Mouse (Mus musculus) midbrain, postnatal 0 days (tissue): ENCODE data around the gene Cenpu. TPM values are rescaled to one million over a fixed set of nuclear protein-coding genes. Genes with fewer than 3 reads are reported as not detected.

Experiments used
- ATAC-seq: fragments of 200-750 bp; cut with Nextera tagmentation; 2 replicates; pipeline ENCODE4 v1.8.0; 2017; ENCODE audit warnings: moderate number of reproducible peaks, mild to moderate bottlenecking, moderate TSS enrichment, moderate library complexity; ENCODE audit not compliant: low FRiP score
- DNase-seq: peaks from one replicate; pipeline ENCODE4 v3.0.0-alpha.2; 2015; ENCODE audit warnings: low spot score
- H3K27ac ChIP-seq: fragments of 300-500 bp; sonication (generic); 2 replicates; pipeline ENCODE4 v1.5.1; 2014; ENCODE audit warnings: low read depth, mild to moderate bottlenecking, low read length, mixed read lengths
- H3K27me3 ChIP-seq: fragments of 300-500 bp; sonication (generic); 2 replicates; pipeline ENCODE4 v1.6.1; 2014; ENCODE audit warnings: low read length, control low read depth, mixed read lengths; ENCODE audit not compliant: insufficient read depth
- H3K36me3 ChIP-seq: fragments of 300-500 bp; sonication (generic); 2 replicates; pipeline ENCODE4 v1.6.1; 2014; ENCODE audit warnings: low read length, control low read depth, mixed read lengths; ENCODE audit not compliant: insufficient read depth
- H3K4me1 ChIP-seq: fragments of 300-500 bp; sonication (generic); 2 replicates; pipeline ENCODE4 v1.6.1; 2014; ENCODE audit warnings: mild to moderate bottlenecking, control low read depth, antibody characterized with exemption, low read length, mixed read lengths; ENCODE audit not compliant: insufficient read depth
- H3K4me2 ChIP-seq: fragments of 300-500 bp; sonication (generic); 2 replicates; pipeline ENCODE4 v1.6.1; 2014; ENCODE audit warnings: low read depth, mild to moderate bottlenecking, low read length, mixed read lengths; ENCODE audit not compliant: poor library complexity, severe bottlenecking
- H3K4me3 ChIP-seq: fragments of 300-500 bp; sonication (generic); 2 replicates; pipeline ENCODE4 v1.5.1; 2014; ENCODE audit warnings: low read depth, mild to moderate bottlenecking, low read length, moderate library complexity
- H3K9ac ChIP-seq: fragments of 300-500 bp; sonication (generic); replicated peaks from 2 replicates; pipeline ENCODE4 v1.6.1; 2014; ENCODE audit warnings: mild to moderate bottlenecking, low read length, moderate library complexity, mixed read lengths; ENCODE audit not compliant: poor library complexity, severe bottlenecking
- H3K9me3 ChIP-seq: fragments of 300-500 bp; sonication (generic); 2 replicates; pipeline ENCODE4 v1.6.1; 2016; ENCODE audit warnings: low read length, control low read depth
- CTCF ChIP-seq: IDR thresholded peaks from 2 replicates; pipeline ENCODE4 v1.5.1; 2016; ENCODE audit warnings: antibody characterized with exemption, mild to moderate bottlenecking
- WGBS: fragments of 180-500 bp; shearing (Covaris S2); extraction: QIAGEN DNeasy Blood & Tissue Kit; methylation state at CpG from one replicate; pipeline ENCODE4 v1.1.7; 2014; 5-methylcytosine and 5-hydroxymethylcytosine counted together
- polyA plus RNA-seq: library from polyadenylated mRNA; unstranded; fragments of >200 nt; fragmentation: Nextera tagmentation; extraction: Ambion mirVana; gene quantifications from 2 replicates; pipeline ENCODE4 v1.2.1, GENCODE M21; 2015
- total RNA-seq: library from RNA; depleted of rRNA; stranded (reverse); fragments of >200 nt; gene quantifications from 2 replicates; pipeline ENCODE4 v1.2.3, GENCODE M21; 2014; rRNA removed

Cenpu gene
- total and polyA plus RNA-seq, 2 experiments from 2014 or later: 2.9 to 6.6 TPM

DNA sequence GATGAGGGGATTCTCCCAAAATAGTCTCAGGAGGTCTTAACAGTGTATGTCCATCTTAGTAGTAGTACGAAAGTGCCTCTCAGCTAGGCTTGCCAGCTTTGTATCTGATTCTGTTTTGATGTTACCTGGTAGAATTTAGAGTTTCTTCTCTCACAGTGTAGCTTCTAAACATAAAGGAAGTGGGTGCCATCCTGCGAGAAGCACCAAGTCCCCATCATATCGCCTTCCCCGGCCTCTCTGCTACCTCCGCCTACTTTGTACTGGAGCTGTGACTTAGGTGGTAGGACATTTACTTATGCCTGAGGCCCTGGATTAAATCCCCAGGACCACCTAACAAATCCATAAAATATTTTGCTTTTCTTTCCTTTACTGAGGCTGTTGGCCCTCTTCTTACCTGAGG lies 74.8 kb downstream of the Cenpu start:
- Histone ChIP-seq H3K36me3 (peaks cover 8% of the 10 kb centered on the region; the same call in 1 of the 2 replicates), H3K9ac (no peak overlapping the region), H3K4me2 (no peak overlapping the region), H3K27me3 (no peaks in the 10 kb centered on the region), H3K4me3 (no peak overlapping the region), H3K4me1 (no peaks in the 10 kb centered on the region), H3K9me3 (no peaks in the 10 kb centered on the region), H3K27ac (no peak overlapping the region)
- WGBS: 97% methylated on average over 5 of the region's 5 CpGs
- ATAC-seq: no peak
- TF ChIP-seq CTCF: no peak
- no peak for DNase-seq

DNA sequence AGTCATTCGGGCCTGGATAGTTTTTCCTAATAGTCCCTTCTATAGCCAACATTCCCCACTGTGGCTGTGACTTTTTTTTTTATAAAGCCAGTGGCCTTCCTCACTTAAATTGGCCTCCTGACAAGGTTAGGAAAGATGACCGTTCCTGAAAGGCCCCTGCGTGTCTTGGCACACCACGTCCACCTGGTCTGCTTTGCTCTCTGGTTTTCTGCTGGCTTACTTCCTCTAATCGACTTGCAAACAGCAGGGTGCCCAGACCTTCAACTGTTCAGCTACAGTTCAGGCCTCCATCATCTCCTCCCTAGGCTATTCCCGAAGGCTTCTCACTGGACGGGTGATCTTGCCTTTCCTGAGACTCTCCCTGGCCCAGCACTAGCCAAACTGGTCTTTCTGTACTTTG lies 76.1 kb downstream of the Cenpu start:
- Histone ChIP-seq H3K36me3 (peaks cover 13% of the 10 kb centered on the region), H3K4me2 (no peak overlapping the region), H3K27me3 (no peaks in the 10 kb centered on the region), H3K4me3 (no peak overlapping the region), H3K4me1 (no peaks in the 10 kb centered on the region), H3K9me3 (no peaks in the 10 kb centered on the region), H3K27ac (no peak overlapping the region), H3K9ac (no peak overlapping the region)
- 68% methylated on average over 7 of the region's 7 CpGs for WGBS
- ATAC-seq (no peak), DNase-seq (no peak)
- TF ChIP-seq CTCF: no peak

DNA sequence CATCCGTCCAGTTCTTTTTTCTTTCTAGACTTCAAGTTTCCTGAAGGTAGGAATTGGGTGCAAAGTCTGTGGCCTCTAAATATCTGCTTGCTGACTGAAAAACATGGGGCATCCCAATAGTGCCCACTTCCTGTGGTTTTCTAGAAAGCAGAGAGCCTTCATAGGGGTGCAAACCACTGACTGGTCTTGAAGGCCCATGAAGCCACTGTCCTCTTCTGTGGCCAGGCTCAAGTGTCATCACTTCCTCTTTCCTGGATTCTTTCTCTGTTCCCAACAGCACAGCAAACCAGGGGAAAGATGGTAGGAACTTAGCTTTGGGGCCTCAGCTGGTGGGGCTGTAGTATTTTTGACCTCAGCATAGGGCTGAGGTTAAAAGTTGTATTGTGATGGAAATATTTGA lies 76.8 kb downstream of the Cenpu start:
- Histone ChIP-seq H3K27ac (no peak overlapping the region), H3K4me3 (no peak overlapping the region), H3K9me3 (no peaks in the 10 kb centered on the region), H3K4me2 (no peak overlapping the region), H3K36me3 (peaks cover 19% of the 10 kb centered on the region), H3K9ac (no peak overlapping the region), H3K27me3 (no peaks in the 10 kb centered on the region), H3K4me1 (no peaks in the 10 kb centered on the region)
- DNase-seq (no peak), ATAC-seq (no peak)
- TF ChIP-seq CTCF: no peak
- 88% methylated on average over 1 of the region's 1 CpGs for WGBS

Other genes with a start within 250 kb of the Cenpu start
- 36.7 and 45.9 TPM in 2 replicates for gene Acsl1, start 81.0 kb upstream of the Cenpu start, total RNA-seq
- gene Acsl1, start 81.0 kb upstream of the Cenpu start, polyA plus RNA-seq: 27.8 and 28.2 TPM in 2 replicates
- 4.7 and 5.4 TPM in 2 replicates for gene Primpol, start 65.2 kb downstream of the Cenpu start, total RNA-seq
- gene Primpol, start 65.2 kb downstream of the Cenpu start, polyA plus RNA-seq: 3.9 and 4.6 TPM in 2 replicates
- 128 and 165 TPM in 2 replicates for gene Casp3, start 65.3 kb downstream of the Cenpu start, total RNA-seq
- gene Casp3, start 65.3 kb downstream of the Cenpu start, polyA plus RNA-seq: 211 and 223 TPM in 2 replicates
- 3.3 and 4.0 TPM in 2 replicates for gene Irf2, start 187.7 kb downstream of the Cenpu start, total RNA-seq
- 9.5 and 9.7 TPM in 2 replicates for gene Irf2, start 187.7 kb downstream of the Cenpu start, polyA plus RNA-seq